Mouse (Mus musculus): ENCODE data around the gene Tram2. TPM values are rescaled to one million over a fixed set of nuclear protein-coding genes. Genes with fewer than 3 reads are reported as not detected.

Gene Tram2
- total and polyA plus RNA-seq, 3 experiments, result 0.54 to 2.9 TPM; not detected in 1

- no peak overlapping the region for H3K4me3 ChIP-seq (ENCODE audit: control insufficient read depth in 1 of 2, insufficient read depth in 1 of 2, low read depth in 2 of 2, low read length in 2 of 2)
- H3K4me1 ChIP-seq (ENCODE audit: control insufficient read depth in 1 of 2, insufficient read depth in 2 of 2, low read length in 2 of 2), result peaks cover 0 to 7% of the 10 kb centered on the region in 2 experiments; a peak in 2 of 4 replicates
- no peaks in the 10 kb centered on the region for H3K9me3 ChIP-seq (replicated peaks; ENCODE audit: insufficient read depth, low read length)
- peaks cover 3% of the 10 kb centered on the region; the same call in 1 of the 2 replicates for H3K79me2 ChIP-seq (ENCODE audit: control insufficient read depth, insufficient read depth, low read length, poor library complexity)
- no peaks in the 10 kb centered on the region for H3K36me3 ChIP-seq (ENCODE audit: control insufficient read depth in 1 of 2, insufficient read depth in 2 of 2, low read length in 2 of 2)
- TF ChIP-seq CTCF (IDR thresholded peaks at IDR 0.05 in 2 of 3, conservative IDR thresholded peaks at IDR 0.05 in 1 of 3; ENCODE audit: control insufficient read depth in 1 of 3, insufficient read depth in 1 of 3, low read depth in 2 of 3, low read length in 3 of 3, poor library complexity in 1 of 3, severe bottlenecking in 1 of 3) (no peak), CHD2 (IDR thresholded peaks at IDR 0.05; ENCODE audit: low read length) (no peak), GABPA (IDR thresholded peaks at IDR 0.05; ENCODE audit: low read depth, low read length) (no peak), MYC (IDR thresholded peaks at IDR 0.05; ENCODE audit: low read depth, low read length) (no peak), SIN3A (IDR thresholded peaks at IDR 0.05; ENCODE audit: low read length) (no peak), MYB (IDR thresholded peaks at IDR 0.05; ENCODE audit: low read depth, low read length) (no peak), MAX (IDR thresholded peaks at IDR 0.05; ENCODE audit: low read length) (no peak), ZNF384 (IDR thresholded peaks at IDR 0.05; ENCODE audit: low read depth, low read length) (no peak), UBTF (IDR thresholded peaks at IDR 0.05; ENCODE audit: borderline replicate concordance, insufficient read depth, low read depth, low read length) (no peak), MXI1 (IDR thresholded peaks at IDR 0.05; ENCODE audit: low read depth, low read length) (no peak), MEF2A (IDR thresholded peaks at IDR 0.05; ENCODE audit: extremely low read depth, insufficient replicate concordance, low read depth, low read length, poor library complexity, severe bottlenecking) (no peak), RAD21 (IDR thresholded peaks at IDR 0.05; ENCODE audit: low read depth, low read length) (no peak), ZKSCAN1 (IDR thresholded peaks at IDR 0.05; ENCODE audit: low read depth, low read length) (no peak), GATA1 (IDR thresholded peaks at IDR 0.05; ENCODE audit: low read depth, low read length) (no peak), CHD1 (IDR thresholded peaks at IDR 0.05; ENCODE audit: low read depth, low read length) (no peak), POLR2A (IDR thresholded peaks at IDR 0.05; ENCODE audit: control insufficient read depth in 1 of 2, insufficient read depth in 1 of 2, low read depth in 1 of 2, low read length in 2 of 2, poor library complexity in 1 of 2) (no peak)
- no peak for DNase-seq (ENCODE audit: low read depth, low spot score)
- no peak overlapping the region for H3K9ac ChIP-seq (ENCODE audit: control insufficient read depth, low read depth, low read length, poor library complexity, severe bottlenecking)
- no peaks in the 10 kb centered on the region for H3K27me3 ChIP-seq (ENCODE audit: control insufficient read depth in 1 of 2, insufficient read depth in 2 of 2, low read length in 2 of 2)
- no peak overlapping the region for H3K27ac ChIP-seq (ENCODE audit: control insufficient read depth, low read depth, low read length)
Measured at GRCm38 (mm10) chr1:21077191-21077590, 1.8 kb downstream of the Tram2 start.

- no peaks in the 10 kb centered on the region for H3K27me3 ChIP-seq (ENCODE audit: control insufficient read depth in 1 of 2, insufficient read depth in 2 of 2, low read length in 2 of 2)
- peaks cover 3% of the 10 kb centered on the region; the same call in 1 of the 2 replicates for H3K79me2 ChIP-seq (ENCODE audit: control insufficient read depth, insufficient read depth, low read length, poor library complexity)
- TF ChIP-seq MAZ (IDR thresholded peaks at IDR 0.05; ENCODE audit: low read depth, low read length) (no peak), ZC3H11A (IDR thresholded peaks at IDR 0.05; ENCODE audit: low read depth, low read length) (no peak), E2F4 (IDR thresholded peaks at IDR 0.05; ENCODE audit: borderline replicate concordance, low read depth, low read length) (no peak)
- no peak overlapping the region for H3K9ac ChIP-seq (ENCODE audit: control insufficient read depth, low read depth, low read length, poor library complexity, severe bottlenecking)
- H3K27ac ChIP-seq (ENCODE audit: control insufficient read depth, low read depth, low read length), result no peak overlapping the region
- H3K4me3 ChIP-seq (ENCODE audit: control insufficient read depth in 1 of 2, insufficient read depth in 1 of 2, low read depth in 2 of 2, low read length in 2 of 2), result no peak overlapping the region
- H3K36me3 ChIP-seq (ENCODE audit: control insufficient read depth in 1 of 2, insufficient read depth in 2 of 2, low read length in 2 of 2), result no peaks in the 10 kb centered on the region
- peaks cover 0 to 7% of the 10 kb centered on the region in 2 experiments; a peak in 2 of 4 replicates for H3K4me1 ChIP-seq (ENCODE audit: control insufficient read depth in 1 of 2, insufficient read depth in 2 of 2, low read length in 2 of 2)
- no peaks in the 10 kb centered on the region for H3K9me3 ChIP-seq (replicated peaks; ENCODE audit: insufficient read depth, low read length)
- no peak for DNase-seq (ENCODE audit: low read depth, low spot score)
Measured at GRCm38 (mm10) chr1:21075986-21076495, 3.0 kb downstream of the Tram2 start.

All from MEL (cell line).